Mouse (Mus musculus) urinary bladder, adult 18-20 months (tissue): ENCODE measurements around the gene Pecam1.
"Not testable (repeated sequence)": the region's sequence is repeated elsewhere in the genome, so short reads cannot be mapped to it uniquely, and the experiment has no call there.

ENCODE experiments used
- DNase-seq, 2 experiments: peaks; one replicate each; pipeline ENCODE4 v3.0.0; 2022; ENCODE audit warnings: low spot score in 2 of 2, mixed read lengths in 2 of 2

The Pecam1 gene

GRCm38 (mm10) chr11:106750121-106750751 lies at the start of gene Pecam1:
Gene Pecam1 (minus strand): TSS chr11:106750628.
- DNase-seq, result no peak

GRCm38 (mm10) chr11:106795679-106796078 lies 45.3 kb upstream of the Pecam1 start:
- DNase-seq, result no peak

- no peak for DNase-seq
Observed at GRCm38 (mm10) chr11:106793846-106794245, 43.4 kb upstream of the Pecam1 start.

- DNase-seq, result no peak
Observed at GRCm38 (mm10) chr11:106789649-106790048, 39.2 kb upstream of the Pecam1 start.

GRCm38 (mm10) chr11:106788775-106789459 lies 38.5 kb upstream of the Pecam1 start, which contains the start of the genes Ddx5 and Cep95:
Gene Ddx5 (minus strand): TSS chr11:106789185.
Gene Cep95 (plus strand): TSS chr11:106789252.
- peak in 1 of 2 experiments; percentile 95 for DNase-seq

GRCm38 (mm10) chr11:106788026-106788774 lies 37.8 kb upstream of the Pecam1 start:
- peak; percentile 98 to 99 for DNase-seq

GRCm38 (mm10) chr11:106787131-106788025 lies 37.0 kb upstream of the Pecam1 start:
- peak; percentile 86 to 89 for DNase-seq

- no peak for DNase-seq
Observed at GRCm38 (mm10) chr11:106785043-106785442, 34.6 kb upstream of the Pecam1 start.

- DNase-seq, result no peak
Observed at GRCm38 (mm10) chr11:106784476-106784875, 34.0 kb upstream of the Pecam1 start.

- DNase-seq, result no peak
Observed at GRCm38 (mm10) chr11:106782841-106783764, 32.7 kb upstream of the Pecam1 start.

- DNase-seq, result not testable (repeated sequence)
Observed at GRCm38 (mm10) chr11:106782271-106782670, 31.8 kb upstream of the Pecam1 start.

GRCm38 (mm10) chr11:106780590-106781220 lies 30.3 kb upstream of the Pecam1 start:
- DNase-seq, result no peak

GRCm38 (mm10) chr11:106780089-106780425 lies 29.6 kb upstream of the Pecam1 start:
- no peak for DNase-seq

GRCm38 (mm10) chr11:106779388-106780088 lies 29.1 kb upstream of the Pecam1 start, which contains the start of gene Polg2:
Gene Polg2 (minus strand): TSS chr11:106779537.
- peak in 1 of 2 experiments; percentile 89 for DNase-seq

GRCm38 (mm10) chr11:106778589-106779387 lies 28.4 kb upstream of the Pecam1 start:
- DNase-seq, result peak in 1 of 2 experiments; percentile 85

GRCm38 (mm10) chr11:106778132-106778531 lies 27.7 kb upstream of the Pecam1 start:
- no peak for DNase-seq

GRCm38 (mm10) chr11:106777395-106777794 lies 27.0 kb upstream of the Pecam1 start:
- no peak for DNase-seq

GRCm38 (mm10) chr11:106776960-106777359 lies 26.5 kb upstream of the Pecam1 start:
- no peak for DNase-seq
